Mouse (Mus musculus): ENCODE data around the gene Hist2h3c1.
A peak's percentile ranks its signal among the peaks of the same experiment; 100 is the strongest.
"Not testable (repeated sequence)": the region's sequence is repeated elsewhere in the genome, so short reads cannot be mapped to it uniquely, and the experiment has no call there.

Hist2h3c1 gene

DNA sequence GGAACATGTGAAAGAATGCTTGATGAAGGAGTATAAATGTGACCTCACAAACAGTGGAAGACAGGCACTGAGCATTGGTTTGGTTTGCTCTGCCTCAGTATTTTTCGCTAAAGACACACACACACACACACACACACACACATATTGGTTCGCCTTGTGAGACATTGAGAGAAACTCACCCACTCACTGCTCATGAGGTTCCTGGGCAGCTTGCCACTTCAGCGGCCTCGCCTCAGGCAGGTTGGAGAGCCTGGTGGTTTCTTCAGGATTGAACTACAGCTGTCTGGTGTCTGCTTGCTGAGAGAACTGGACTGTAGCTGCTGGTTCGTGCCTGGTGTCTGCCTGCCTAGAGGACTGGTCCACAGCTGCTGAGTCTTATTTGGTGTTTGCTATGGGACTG is 13.7 kb downstream of the Hist2h3c1 start:
- DNase-seq = no peak

DNA sequence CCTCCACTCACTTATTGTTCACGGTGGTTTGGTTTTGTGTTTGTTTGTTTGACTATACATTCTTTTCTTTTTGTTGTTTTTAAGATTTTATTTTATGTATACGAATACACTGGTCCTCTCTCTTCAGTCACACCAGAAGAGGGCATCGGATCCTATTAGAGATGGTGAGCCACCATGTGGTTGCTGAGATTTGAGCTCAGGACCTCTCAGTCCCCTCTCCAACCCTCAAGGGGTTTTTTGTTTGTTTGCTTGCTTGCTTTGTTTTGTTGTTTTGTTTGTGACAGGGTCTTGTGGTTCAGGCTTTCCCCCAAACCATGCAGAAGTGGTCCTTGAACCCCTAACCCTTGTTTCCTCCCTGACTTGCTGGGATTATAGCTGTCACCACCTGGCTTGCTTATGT is 15.1 kb downstream of the Hist2h3c1 start:
- no peak for DNase-seq

DNA sequence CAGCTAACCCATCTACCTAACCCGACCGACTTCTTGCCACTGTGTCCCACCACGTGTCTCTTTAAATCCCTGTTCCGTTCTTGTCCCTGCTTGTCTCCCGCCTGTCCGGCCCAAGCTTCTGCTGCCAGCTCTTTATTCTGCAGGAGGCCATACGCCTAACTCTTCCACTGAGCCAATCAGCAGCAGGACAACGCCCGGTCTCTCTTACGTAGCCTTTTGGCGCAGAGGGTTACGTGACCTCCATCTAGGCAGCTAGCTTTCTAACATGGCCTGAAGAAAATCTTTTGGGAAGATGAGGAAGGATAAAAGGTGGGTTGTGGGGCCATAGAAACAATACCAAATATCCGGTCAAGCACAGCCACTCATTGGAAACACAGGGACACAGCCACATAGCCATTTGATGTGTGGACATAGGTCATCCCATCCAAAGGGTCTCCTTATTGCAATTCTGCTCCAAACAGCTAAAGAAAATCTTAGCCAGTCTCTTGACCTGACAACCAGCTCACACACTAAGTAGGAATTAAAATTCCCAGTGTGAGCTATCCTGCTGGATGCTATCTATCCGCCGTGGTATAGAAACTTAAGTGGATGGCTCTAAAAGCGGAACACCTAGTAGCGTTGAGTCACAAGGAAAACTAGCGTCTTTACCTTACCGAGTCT is 15.9 kb downstream of the Hist2h3c1 start:
- DNase-seq = peak; percentile 92

DNA sequence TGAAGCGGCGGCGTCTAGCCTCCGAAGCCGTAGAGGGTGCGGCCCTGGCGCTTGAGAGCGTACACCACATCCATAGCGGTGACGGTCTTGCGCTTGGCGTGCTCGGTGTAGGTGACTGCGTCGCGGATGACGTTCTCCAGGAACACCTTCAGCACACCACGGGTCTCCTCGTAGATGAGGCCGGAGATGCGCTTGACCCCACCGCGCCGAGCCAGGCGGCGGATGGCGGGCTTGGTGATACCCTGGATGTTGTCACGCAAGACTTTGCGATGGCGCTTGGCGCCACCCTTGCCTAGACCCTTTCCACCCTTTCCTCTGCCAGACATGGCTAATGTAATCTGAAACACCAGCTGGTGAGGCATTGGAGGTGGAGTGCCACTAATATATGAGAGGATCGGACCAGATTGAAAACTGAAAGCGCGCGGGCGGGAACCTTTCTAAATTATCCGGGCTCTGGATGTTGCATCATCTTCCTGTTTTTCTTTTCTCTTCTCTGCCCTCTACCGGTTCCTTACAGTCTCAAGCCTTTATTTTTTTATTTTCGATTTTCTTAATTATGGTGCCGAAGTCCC is 16.6 kb downstream of the Hist2h3c1 start, which contains the start of gene Hist2h4:
Hist2h4 (minus strand) TSS at position 333 of the 572 bp plus-strand sequence.
- DNase-seq = peak; percentile 98

DNA sequence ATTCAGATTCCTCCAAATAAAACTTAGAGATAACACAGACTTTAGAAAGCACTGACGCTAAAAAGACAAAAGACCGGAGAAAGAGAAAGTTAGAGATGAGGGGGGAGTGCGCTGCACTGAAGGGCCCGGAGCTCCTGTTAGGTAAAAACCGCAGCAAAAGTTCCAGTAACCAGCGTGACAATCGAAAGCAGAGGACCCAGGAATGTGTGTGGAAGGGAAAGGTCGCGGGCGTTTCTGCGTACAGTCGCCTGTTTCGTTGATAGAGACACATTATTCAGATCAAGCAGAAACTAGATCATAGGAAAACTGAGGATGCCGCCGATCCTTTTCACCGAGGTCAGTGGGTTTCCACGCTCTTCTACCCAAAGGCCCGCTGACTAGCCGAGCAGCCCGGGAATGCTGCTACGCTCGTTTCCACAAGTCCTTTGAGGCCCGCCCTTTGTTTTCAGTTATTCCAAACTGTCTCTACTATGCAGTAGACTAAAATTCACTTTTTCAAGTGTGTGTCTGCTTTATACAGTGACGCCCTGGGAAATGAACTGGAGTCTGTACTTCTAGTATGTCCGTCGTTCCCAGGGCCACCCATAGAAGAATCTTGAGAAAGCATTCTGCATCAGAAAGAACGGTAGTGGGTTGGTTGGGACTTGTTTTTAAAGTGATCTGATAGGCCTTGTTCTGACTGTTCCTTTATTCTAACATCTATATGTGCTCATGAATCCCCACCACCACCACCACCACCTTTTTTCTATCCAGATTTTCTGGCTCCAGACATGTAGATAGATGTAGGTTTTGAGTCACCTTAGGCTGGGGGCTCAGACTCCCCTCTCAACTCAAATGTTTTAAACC is 17.3 kb downstream of the Hist2h3c1 start:
- peak; percentile 66 for DNase-seq

DNA sequence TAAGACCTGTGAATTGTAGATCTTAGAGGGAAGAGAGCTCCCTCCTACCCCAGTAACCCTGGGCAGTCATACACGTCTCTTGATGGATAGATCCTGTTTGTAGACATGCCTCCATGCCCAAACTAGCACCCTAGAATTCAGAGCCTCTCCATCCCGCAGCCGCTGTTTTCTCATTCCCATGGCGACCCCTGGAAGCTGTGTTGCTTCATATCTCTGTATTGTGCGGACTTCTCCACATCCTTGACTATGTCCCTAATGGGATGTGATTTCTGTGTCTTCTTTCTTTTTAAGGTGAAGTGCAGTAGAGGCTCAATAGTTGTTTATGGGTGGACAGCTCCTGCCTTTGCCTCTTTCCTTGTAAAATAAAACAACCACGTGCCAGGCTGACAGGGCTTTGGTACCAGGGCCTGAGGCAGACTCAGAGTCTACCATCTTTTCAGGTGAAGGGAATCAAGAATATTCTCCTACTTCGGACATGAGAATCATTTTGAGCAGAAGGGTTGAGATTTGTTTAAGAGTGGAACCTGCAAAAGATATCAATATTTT is 18.0 kb downstream of the Hist2h3c1 start:
- DNase-seq = peak; percentile 26

DNA sequence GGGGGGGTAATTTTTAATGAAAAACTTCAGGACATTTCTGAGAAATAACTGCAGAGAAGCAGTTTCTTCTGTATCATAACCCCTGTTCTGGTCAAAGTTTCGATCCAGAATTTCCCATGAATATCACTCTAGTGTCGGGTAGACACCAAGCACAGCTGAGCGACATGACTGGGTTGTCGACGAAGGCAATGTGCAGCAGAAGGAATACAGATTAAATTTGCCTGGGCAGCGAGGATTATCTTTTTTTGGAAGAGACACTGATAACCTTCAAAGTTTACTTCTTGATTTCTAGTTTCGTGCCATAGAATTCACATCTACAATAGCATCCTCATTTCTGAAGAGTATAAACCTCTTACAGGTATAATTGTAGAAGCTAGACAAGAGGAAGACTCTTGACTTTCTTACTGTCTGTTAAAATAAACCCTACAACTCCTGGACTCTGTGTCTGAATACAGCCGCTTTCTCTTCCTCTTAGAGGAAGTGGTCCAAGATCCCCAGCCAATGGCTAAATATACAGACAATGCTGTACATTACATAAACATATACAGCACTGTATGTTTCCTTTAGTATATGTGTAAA is 19.7 kb downstream of the Hist2h3c1 start:
- DNase-seq = no peak

DNA sequence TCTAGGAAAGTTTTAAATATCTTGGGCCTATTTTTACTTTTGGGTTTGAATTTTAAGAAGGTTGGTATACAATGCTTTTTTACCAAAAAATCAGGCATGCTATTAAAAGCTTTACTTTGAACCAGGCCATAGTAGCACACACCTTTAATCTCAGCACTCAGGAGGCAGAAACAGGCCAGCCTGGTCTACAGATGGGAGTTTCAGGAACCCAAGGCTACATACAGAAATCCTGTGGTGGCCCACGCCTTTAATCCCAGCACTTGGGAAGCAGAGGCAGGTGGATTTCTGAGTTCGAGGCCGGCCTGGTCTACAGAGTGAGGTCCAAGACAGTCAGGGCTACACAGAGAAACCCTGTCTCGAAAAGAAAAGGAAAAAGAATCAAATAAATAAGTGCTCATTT is 21.1 kb downstream of the Hist2h3c1 start:
- DNase-seq = no peak

DNA sequence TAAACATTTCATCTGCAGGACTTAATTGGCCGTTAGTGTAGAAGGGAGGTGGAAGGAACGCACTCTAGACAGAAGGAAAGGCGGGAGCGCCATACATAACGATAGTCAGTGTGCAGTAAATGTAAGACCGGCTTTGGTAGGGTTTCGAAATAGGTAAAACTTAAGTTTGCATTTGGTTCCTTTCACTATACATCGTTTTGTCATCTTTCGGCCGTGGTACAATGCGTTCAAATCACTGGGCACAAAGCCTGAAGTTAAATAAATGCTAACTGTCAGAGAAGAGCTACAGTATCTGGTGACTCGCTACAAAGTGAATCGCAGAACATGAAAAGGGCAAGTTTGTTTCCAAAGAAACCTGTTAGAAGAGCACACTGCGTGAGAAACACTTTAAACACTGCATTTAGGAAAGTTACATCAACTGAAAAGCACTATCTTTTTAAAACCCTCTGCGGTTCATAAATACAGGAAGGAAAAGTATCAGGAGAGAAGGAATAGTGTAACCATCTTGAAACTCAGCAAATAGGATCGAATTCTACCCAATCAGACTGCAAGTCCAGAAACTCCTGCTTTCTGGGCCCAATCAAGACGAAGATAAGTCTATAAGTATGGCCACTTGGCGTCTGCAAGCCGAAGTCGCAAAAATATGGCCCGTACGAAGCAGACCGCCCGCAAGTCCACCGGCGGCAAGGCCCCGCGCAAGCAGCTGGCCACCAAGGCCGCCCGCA is 21.7 kb downstream of the Hist2h3c1 start, which contains the start of gene Hist2h3b:
Hist2h3b (plus strand) TSS at position 604 of the 725 bp plus-strand sequence.
- DNase-seq = peak; percentile 87

DNA sequence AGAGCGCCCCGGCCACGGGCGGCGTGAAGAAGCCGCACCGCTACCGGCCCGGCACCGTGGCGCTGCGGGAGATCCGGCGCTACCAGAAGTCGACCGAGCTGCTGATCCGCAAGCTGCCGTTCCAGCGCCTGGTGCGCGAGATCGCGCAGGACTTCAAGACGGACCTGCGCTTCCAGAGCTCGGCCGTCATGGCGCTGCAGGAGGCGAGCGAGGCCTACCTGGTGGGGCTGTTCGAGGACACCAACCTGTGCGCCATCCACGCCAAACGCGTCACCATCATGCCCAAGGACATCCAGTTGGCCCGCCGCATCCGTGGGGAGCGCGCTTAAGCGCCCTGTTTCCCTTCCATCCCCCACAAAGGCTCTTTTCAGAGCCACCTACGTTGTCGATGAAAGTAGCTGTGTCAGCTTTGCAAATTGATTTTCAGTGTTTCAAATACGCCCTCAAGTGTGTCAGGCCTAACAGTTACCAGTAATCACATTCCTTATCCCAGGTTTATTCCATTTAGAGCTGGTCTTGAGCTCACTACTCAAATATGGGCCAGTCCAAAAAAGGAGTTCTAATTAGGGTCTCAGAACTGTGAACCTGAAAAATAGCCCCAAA is 22.4 kb downstream of the Hist2h3c1 start:
- not testable (repeated sequence) for DNase-seq

DNA sequence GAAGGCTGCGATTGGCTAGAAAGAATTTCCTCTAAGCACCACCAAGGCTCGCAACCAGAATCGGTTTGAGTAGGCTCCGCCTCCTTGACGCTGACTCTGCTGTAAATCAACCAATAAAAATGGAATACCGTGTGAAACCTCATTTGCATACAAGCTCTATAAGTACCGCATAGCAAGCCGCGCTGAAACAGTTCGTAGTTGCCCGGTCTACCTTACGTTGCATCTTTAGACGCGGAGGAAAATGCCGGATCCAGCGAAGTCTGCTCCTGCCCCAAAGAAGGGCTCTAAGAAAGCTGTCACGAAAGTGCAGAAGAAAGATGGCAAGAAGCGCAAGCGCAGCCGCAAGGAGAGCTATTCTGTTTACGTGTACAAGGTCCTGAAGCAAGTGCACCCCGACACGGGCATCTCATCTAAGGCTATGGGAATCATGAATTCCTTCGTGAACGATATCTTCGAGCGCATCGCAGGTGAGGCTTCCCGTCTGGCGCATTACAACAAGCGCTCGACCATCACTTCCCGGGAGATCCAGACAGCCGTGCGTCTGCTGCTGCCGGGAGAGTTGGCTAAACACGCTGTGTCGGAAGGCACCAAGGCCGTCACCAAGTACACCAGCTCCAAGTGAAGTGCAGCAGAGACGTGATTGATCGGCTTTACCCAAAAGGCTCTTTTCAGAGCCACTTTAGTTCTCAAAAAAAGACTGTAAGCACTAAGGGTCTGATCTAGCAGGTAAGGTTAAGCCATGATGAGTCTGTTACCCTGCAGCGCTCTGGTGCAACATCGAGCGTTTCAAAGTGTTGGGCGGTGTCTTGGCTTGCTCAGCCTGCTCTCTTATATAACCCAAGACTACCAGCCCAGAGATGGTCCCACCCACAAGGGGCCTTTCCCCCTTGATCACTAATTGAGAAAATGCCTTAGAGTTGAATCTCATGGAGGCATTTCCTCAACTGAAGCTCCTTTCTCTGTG is 23.3 kb downstream of the Hist2h3c1 start, which contains the start of gene Hist2h2bb:
Hist2h2bb (plus strand) TSS at position 242 of the 964 bp plus-strand sequence.
- peak; percentile 95 for DNase-seq

DNA sequence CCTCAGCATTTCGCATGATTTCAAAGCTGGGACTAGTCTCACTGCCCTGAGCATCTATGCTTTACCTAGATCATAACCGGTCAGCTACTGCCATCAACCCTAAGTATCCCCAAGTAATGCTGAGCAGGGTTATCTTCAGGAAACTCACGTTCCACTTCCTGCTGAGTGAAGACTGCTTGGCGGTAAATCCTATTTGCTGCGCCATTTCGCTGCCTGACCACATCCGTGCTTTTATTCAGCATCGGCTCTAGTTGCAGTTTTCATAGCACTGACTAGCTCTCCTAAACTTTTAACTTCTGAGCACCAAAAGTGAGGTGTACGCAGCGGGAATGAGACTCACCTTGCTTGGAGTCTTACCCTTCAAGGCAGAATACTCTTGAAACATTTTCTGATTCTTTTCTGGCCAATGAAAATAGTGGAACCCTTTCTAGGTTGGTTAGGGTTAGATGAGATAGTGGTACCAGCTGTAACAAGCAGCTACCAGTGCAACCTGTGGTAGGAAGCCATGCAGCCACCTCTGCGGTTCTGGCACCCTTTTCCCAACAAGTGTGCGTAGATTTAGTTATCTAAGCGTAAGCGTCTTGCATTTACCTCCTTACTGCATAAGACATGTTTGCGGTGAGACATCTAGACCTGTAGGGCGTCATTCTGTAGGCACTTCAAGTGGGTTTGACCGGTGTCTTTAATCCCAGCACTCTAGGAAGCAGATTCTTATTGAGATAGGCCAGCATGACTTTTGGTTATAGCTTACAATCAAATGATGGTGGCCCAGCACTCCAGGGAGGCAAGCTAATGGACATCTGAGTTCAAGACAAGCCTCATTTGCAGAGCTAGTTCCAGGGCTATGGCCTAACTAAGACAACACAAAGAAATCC is 27.3 kb downstream of the Hist2h3c1 start:
- DNase-seq = no peak

DNA sequence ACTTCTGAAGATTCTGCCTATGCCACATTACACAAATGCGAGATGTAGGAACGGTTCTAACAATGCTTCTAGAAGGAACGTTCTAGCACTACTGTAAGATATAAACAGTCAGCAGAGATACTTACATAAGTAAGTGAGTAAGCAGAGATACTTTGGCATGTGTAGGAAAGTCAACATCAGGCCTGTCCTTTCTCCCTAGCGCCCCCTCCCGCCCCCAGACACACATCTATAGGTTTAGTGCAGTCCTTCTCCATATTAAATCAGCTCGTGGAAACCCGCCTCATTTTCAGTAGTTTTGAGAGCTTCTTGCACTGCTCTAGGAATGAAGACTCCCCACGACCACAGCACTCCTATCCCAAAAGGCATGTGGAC is 30.9 kb downstream of the Hist2h3c1 start:
- DNase-seq = peak; percentile 48

DNA sequence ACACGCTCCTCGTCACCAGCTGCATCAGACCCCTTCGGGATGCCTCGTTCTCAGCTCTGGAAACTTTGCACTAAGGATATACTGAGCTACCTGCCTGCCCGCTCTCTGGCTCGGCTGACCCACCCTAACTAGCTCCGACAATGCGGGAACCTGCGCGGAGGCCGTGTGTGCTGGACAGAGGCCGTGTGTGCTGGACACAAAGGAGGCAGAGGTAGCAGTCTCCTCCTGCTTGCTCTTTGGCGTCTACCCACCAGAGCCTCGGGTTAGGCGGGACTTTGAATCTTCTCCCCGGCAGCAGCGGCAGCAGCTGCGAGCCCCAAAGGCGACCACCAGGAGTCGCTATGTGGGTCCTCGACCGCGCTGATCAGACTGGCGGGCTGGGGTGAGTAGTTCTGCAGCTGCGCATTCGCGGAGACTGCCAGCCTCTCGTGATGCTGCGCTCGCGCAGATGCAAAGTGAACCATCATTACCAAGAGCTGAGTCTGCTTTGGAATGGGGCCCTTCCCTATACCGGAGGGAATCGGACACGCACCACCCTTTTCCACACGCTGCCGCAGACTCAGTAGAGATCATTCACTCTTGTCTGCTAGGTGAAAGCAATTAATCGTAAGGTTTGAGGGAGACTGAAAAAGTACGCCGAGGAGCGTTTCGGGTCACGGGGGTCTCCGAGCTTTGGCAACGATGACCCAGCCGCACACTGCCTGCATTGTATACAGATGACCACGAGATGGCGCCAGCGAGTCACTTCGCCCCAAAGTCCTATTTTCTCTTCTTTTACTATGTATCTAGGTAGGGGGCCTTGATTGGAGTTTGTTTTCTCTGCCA is 31.5 kb downstream of the Hist2h3c1 start:
- DNase-seq = peak; percentile 96

DNA sequence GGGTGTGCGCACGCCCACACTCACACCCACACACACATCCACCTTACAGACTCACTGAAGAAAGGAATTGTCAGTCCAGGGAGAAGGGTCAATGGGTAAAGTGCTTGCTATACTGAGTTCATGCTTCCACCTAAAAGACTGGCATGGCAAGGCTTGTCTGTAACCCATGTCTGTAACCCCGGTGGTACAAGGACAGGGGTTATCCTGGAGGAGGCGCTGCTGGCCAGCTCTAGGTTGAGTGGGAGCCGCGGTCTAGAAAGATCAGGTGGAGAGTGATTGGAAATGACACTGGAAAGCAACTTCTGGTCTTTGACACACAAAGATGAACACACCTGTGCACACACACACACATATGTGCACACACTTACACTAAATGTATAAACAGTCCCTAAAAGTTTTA is 34.2 kb downstream of the Hist2h3c1 start:
- no peak for DNase-seq

DNA sequence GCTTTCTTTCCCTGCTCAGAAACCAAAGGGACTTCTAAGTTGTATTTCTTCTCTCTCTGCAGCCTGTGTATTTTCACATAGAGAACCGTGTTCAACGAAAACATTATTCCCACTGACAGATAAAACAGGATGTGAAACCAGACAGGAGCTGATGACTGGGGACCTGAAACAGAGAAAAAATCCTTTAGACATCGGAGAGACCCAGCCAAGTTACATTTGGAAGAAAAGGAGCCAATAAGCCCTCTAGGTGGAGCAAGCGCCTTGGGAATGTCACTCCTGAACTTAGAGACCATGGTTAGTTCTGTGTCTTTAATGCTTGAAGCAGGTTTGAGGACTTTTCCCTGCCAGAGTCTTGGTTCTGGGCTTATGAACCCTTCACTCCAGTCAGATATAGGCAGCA is 38.0 kb downstream of the Hist2h3c1 start:
- peak; percentile 51 for DNase-seq

DNA sequence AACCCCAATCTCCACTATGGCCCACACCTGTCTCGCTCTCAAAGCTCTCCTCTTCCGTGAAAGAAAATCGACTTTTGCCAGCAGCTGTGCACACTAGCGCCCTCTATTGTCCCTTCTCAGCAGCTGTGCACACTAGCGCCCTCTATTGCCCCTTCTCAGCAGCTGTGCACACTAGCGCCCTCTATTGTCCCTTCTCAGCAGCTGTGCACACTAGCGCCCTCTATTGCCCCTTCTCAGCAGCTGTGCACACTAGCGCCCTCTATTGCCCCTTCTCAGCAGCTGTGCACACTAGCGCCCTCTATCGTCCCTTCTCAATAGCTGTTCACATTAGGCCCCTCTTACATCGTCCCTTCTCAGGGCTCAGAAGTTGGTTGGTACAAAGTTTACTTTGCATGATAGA is 40.8 kb downstream of the Hist2h3c1 start:
- DNase-seq = not testable (repeated sequence)

DNA sequence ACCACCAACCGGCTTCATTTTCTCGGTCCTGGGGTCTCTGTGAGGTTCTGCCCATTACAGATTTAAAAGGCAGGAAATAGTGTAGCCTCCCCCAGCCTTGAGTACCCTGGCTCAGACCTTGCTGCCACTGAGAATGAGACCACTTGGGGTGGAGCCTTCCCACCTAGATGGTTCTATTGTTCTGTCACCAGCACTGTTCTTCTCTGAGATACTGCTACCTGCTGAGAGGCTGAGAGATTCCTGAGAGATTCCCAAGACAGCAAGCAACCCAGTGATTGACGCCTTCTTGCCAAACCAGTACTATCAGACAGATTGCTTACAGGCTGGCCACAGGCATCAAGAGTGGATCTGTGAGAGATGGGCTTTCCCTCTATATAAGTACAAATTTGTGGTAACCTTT is 42.7 kb downstream of the Hist2h3c1 start:
- no peak for DNase-seq

DNA sequence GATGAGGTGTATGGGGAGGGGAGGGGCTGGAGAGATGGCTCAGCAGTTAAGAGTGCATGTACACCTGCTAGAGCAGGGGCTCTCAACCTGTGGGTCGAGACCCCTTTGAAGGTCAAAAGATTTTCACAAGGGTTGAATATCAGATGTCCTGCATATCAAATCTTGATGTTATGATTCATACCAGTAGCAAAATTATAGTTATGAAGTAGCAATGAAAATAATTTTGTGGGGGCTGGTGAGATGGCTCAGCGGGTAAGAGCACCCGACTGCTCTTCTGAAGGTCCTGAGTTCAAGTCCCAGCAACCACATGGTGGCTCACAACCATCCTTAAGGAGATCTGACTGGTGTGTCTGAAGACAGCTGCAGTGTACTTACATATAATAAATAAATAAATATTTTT is 44.2 kb downstream of the Hist2h3c1 start:
- not testable (repeated sequence) for DNase-seq

All from lung, postnatal 10 days (tissue).